Comparison of ENCODE assay signal across 8 mouse cellular contexts in the genomic region with DNA sequence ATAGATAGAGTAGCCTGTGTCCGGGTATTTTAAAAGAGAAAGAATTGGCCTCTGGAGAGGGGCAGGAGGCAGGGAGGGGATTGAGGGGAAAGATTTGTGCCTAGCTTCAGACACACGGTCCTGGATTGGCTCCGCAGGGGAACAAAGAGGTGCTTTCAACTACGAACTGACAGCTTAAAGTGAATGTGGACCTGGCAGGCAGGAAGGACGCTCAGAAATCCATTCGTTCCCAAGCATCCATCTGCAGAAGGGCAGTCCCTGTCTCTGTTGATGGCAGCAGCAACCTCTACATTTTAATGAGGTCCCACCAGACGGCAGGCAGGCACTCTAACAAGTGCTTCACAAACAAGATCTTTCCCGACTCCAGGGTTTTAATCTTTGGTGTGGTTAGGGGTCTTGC. TPM values are rescaled to one million over a fixed set of nuclear protein-coding genes. Genes with fewer than 3 reads are reported as not detected.
A peak's percentile ranks its signal among the peaks of the same experiment; 100 is the strongest.
DNase-seq lines count a peak whose midpoint lies in the region; ATAC-seq and TF ChIP-seq lines count a peak whose summit lies in the region.

No protein-coding gene starts in this region.

- no peaks in the 10 kb centered on the region for H3K36me3 ChIP-seq in lung, embryonic 16.5 days (ENCODE audit: control insufficient read depth, insufficient read depth, low read length)
- no peaks in the 10 kb centered on the region for H3K36me3 ChIP-seq in lung, postnatal 0 days (ENCODE audit: insufficient read depth, low read length)

- WGBS in cerebellum, adult 2 months: 19% methylated on average over 8 of the region's 8 CpGs
- WGBS in lung, embryonic 16.5 days: 4% methylated on average over 8 of the region's 8 CpGs
- WGBS in lung, postnatal 0 days: 5% methylated on average over 8 of the region's 8 CpGs

- no peak overlapping the region for H3K27ac ChIP-seq in cerebellum, adult 2 months (ENCODE audit: insufficient read depth, low read length)
- peak overlapping the region; percentile 81 for H3K27ac ChIP-seq in lung, embryonic 16.5 days (ENCODE audit: low read length)
- H3K27ac ChIP-seq in lung, postnatal 0 days (ENCODE audit: low read length): peak overlapping the region; percentile 94

- TF ChIP-seq POLR2A in cerebellum, adult 2 months (IDR thresholded peaks at IDR 0.05; ENCODE audit: borderline replicate concordance, insufficient read depth, low read length): no peak

- H3K4me1 ChIP-seq in cerebellum, adult 2 months (ENCODE audit: control insufficient read depth, insufficient read depth, low read length): 0 out of 2 replicates have a peak, but pooled peaks cover 2% of the 10 kb centered on the region
- H3K4me1 ChIP-seq in lung, embryonic 16.5 days (replicated peaks; ENCODE audit: control insufficient read depth, insufficient read depth, low read length): peaks cover 4% of the 10 kb centered on the region; the same call in 1 of the 2 replicates
- H3K4me1 ChIP-seq in lung, postnatal 0 days (ENCODE audit: insufficient read depth, low read depth, low read length): no peaks in the 10 kb centered on the region; the same call in 1 of the 2 replicates

- peak; percentile 4 to 12 for DNase-seq in cerebellum, adult 2 months
- no peak for DNase-seq in lung, postnatal 4 days
- peak; percentile 13 to 14 for DNase-seq in heart, postnatal 36 days
- DNase-seq in lung, postnatal 0 days (ENCODE audit: low spot score): no peak
- DNase-seq in frontal cortex, postnatal 25 days (ENCODE audit: low spot score in 2 of 2): no peak
- no peak for DNase-seq in frontal cortex, postnatal 36 days (ENCODE audit: low spot score in 2 of 2)

- peak overlapping the region; percentile 48 for H3K4me3 ChIP-seq in cerebellum, adult 2 months (replicated peaks; ENCODE audit: insufficient read depth, low read depth, low read length)
- peak overlapping the region; percentile 39 for H3K4me3 ChIP-seq in lung, embryonic 16.5 days (ENCODE audit: low read length)
- H3K4me3 ChIP-seq in lung, postnatal 0 days (ENCODE audit: low read depth, low read length): peak overlapping the region; percentile 33

- no peaks in the 10 kb centered on the region for H3K9me3 ChIP-seq in lung, embryonic 16.5 days (ENCODE audit: control insufficient read depth, low read length)
- no peaks in the 10 kb centered on the region for H3K9me3 ChIP-seq in lung, postnatal 0 days (ENCODE audit: low read length)

- intact Hi-C loops in heart, postnatal 36 days (cut with DNase I): no loop called here

- TF ChIP-seq EP300 in lung, postnatal 0 days (IDR thresholded peaks at IDR 0.05): no peak

- H3K9ac ChIP-seq in lung, embryonic 16.5 days (ENCODE audit: low read length): peak overlapping the region; percentile 55
- H3K9ac ChIP-seq in lung, postnatal 0 days (replicated peaks; ENCODE audit: low read depth): peak overlapping the region; percentile 34

- TF ChIP-seq CTCF in cerebellum, adult 2 months (IDR thresholded peaks at IDR 0.05; ENCODE audit: borderline replicate concordance, insufficient read depth, low read depth, low read length): no peak
- TF ChIP-seq CTCF in lung, postnatal 0 days (IDR thresholded peaks at IDR 0.05): no peak

- H3K27me3 ChIP-seq in cerebellum, adult 2 months (ENCODE audit: control insufficient read depth, insufficient read depth, low read length): no peaks in the 10 kb centered on the region
- no peaks in the 10 kb centered on the region for H3K27me3 ChIP-seq in lung, embryonic 16.5 days (ENCODE audit: control insufficient read depth, insufficient read depth, low read depth, low read length)
- no peaks in the 10 kb centered on the region for H3K27me3 ChIP-seq in lung, postnatal 0 days (replicated peaks; ENCODE audit: insufficient read depth, low read length)

- no peak for ATAC-seq in cerebellum, adult (ENCODE audit: insufficient number of reproducible peaks, low FRiP score, low TSS enrichment)
- ATAC-seq in lung, embryonic 16.5 days (ENCODE audit: low read depth): peak; percentile 50
- peak; percentile 20; the same call in 1 of the 2 replicates for ATAC-seq in lung, postnatal 0 days

- H3K4me2 ChIP-seq in lung, embryonic 16.5 days (ENCODE audit: low read depth, low read length): peak overlapping the region; percentile 56
- H3K4me2 ChIP-seq in lung, postnatal 0 days (replicated peaks; ENCODE audit: low read depth, low read length): peak overlapping the region; percentile 67

RNA-seq across cellular contexts. Expression of gene Pttg1, which starts 40.3 kb away (rescaled TPM):
- polyA plus RNA-seq in cerebellum, adult 2 months (2012; rRNA removed): 102 and 103 TPM in 2 replicates
- 91.5 and 98.6 TPM in 2 replicates for polyA plus RNA-seq in lung, embryonic 16.5 days (2015; fragmentation: Nextera tagmentation; extraction: Ambion mirVana)
- total RNA-seq in heart, postnatal 36 days (2021): 10 to 100 TPM; 77.7 to 78.6 TPM
- 124 and 130 TPM in 2 replicates for polyA plus RNA-seq in lung, postnatal 0 days (2015; fragmentation: Nextera tagmentation; extraction: Ambion mirVana)

RNA-seq across cellular contexts. Expression of gene Slu7, which starts 47.8 kb away (rescaled TPM):
- 27.0 and 28.5 TPM in 2 replicates for polyA plus RNA-seq in cerebellum, adult 2 months (2012; rRNA removed)
- 52.2 and 58.0 TPM in 2 replicates for polyA plus RNA-seq in lung, embryonic 16.5 days (2015; fragmentation: Nextera tagmentation; extraction: Ambion mirVana)
- total RNA-seq in heart, postnatal 36 days (2021): 10 to 100 TPM; 27.4 to 31.4 TPM
- polyA plus RNA-seq in lung, postnatal 0 days (2015; fragmentation: Nextera tagmentation; extraction: Ambion mirVana): 52.8 and 56.0 TPM in 2 replicates

Comparison
In these comparisons a context has a peak if more than half of its experiments do, and no peak if none do; other contexts are left out.
1. DNase-seq: peak in cerebellum, adult 2 months (2 of 2) and heart, postnatal 36 days (2 of 2); none in lung, postnatal 4 days (0 of 2), lung, postnatal 0 days (single experiment), frontal cortex, postnatal 25 days (0 of 2) and frontal cortex, postnatal 36 days (0 of 2).
2. Peak in every context shown above with its lines, with median percentiles within 50 percentile points of each other: H3K4me3 ChIP-seq.